Mouse (Mus musculus) thymus, adult 2 months (tissue): ENCODE results near the gene Ccl25. TPM values are rescaled to one million over a fixed set of nuclear protein-coding genes. Genes with fewer than 3 reads are reported as not detected.

ENCODE experiments used
- DNase-seq: peaks from one replicate; pipeline ENCODE4 v3.0.0; 2021
- H3K27ac ChIP-seq: fragments of 200-500 bp; 2 replicates; pipeline ENCODE4 v1.5.1; 2012; ENCODE audit warnings: low read length, control low read depth; ENCODE audit not compliant: control insufficient read depth, insufficient read depth
- H3K27me3 ChIP-seq: fragments of 200-500 bp; 2 replicates; pipeline ENCODE4 v1.6.1; 2012; ENCODE audit warnings: mild to moderate bottlenecking, low read length, moderate library complexity, mixed read lengths; ENCODE audit not compliant: control insufficient read depth, insufficient read depth
- H3K36me3 ChIP-seq: fragments of 200-500 bp; 2 replicates; pipeline ENCODE4 v1.6.1; 2012; ENCODE audit warnings: mild to moderate bottlenecking, low read length, moderate library complexity; ENCODE audit not compliant: control insufficient read depth, insufficient read depth
- H3K4me1 ChIP-seq: fragments of 200-500 bp; replicated peaks from 2 replicates; pipeline ENCODE4 v1.6.1; 2012; ENCODE audit warnings: low read length; ENCODE audit not compliant: control insufficient read depth, insufficient read depth
- H3K4me3 ChIP-seq: fragments of 200-500 bp; 2 replicates; pipeline ENCODE4 v1.5.1; 2012; ENCODE audit warnings: mild to moderate bottlenecking, low read length, control low read depth, moderate library complexity; ENCODE audit not compliant: control insufficient read depth, insufficient read depth
- CTCF ChIP-seq: fragments of 200-500 bp; IDR thresholded peaks from 2 replicates; pipeline ENCODE4 v1.5.1; 2012; ENCODE audit warnings: mild to moderate bottlenecking, control low read depth, low read length, moderate library complexity, borderline replicate concordance; ENCODE audit not compliant: control insufficient read depth, poor library complexity, insufficient read depth; ENCODE audit errors: extremely low read depth
- POLR2A ChIP-seq: fragments of 200-500 bp; IDR thresholded peaks from 2 replicates; pipeline ENCODE4 v1.6.1; 2012; ENCODE audit warnings: mild to moderate bottlenecking, low read length, control low read depth, moderate library complexity; ENCODE audit not compliant: control insufficient read depth, poor library complexity, insufficient read depth; ENCODE audit errors: extremely low read depth
- WGBS: fragments of 180-500 bp; shearing (Covaris S2); methylation state at CpG from one replicate; pipeline ENCODE4 v1.1.7; 2018; 5-methylcytosine and 5-hydroxymethylcytosine counted together
- polyA plus RNA-seq: library from polyadenylated mRNA; depleted of rRNA; stranded (reverse); fragments of >200 nt; gene quantifications from 2 replicates; pipeline ENCODE4 v1.2.3, GENCODE M21; 2012

The Ccl25 gene
- polyA plus RNA-seq, 1 experiment: 233 TPM

GRCm38 (mm10) chr8:4305838-4306237 lies 19.2 kb upstream of the Ccl25 start:
- no peaks in the 10 kb centered on the region for H3K27me3 ChIP-seq
- 51% methylated on average over 2 of the region's 2 CpGs for WGBS
- H3K4me3 ChIP-seq: no peak overlapping the region
- TF ChIP-seq POLR2A (no peak), CTCF (no peak)
- H3K4me1 ChIP-seq: no peaks in the 10 kb centered on the region
- H3K27ac ChIP-seq: no peak overlapping the region; the same call in 1 of the 2 replicates
- DNase-seq: no peak
- H3K36me3 ChIP-seq: peaks cover 79% of the 10 kb centered on the region

GRCm38 (mm10) chr8:4312104-4312503 lies 12.9 kb upstream of the Ccl25 start:
- Histone ChIP-seq H3K36me3 (peaks cover 41% of the 10 kb centered on the region), H3K4me3 (no peak overlapping the region), H3K27ac (no peak overlapping the region), H3K27me3 (no peaks in the 10 kb centered on the region), H3K4me1 (no peaks in the 10 kb centered on the region; the same call in 1 of the 2 replicates)
- no peak for DNase-seq
- TF ChIP-seq POLR2A: no peak
- no peak for TF ChIP-seq CTCF

- H3K4me3 ChIP-seq: no peak overlapping the region
- H3K36me3 ChIP-seq: peaks cover 31% of the 10 kb centered on the region
- H3K27me3 ChIP-seq: no peaks in the 10 kb centered on the region
- H3K4me1 ChIP-seq: no peaks in the 10 kb centered on the region; the same call in 1 of the 2 replicates
- H3K27ac ChIP-seq: no peak overlapping the region
- TF ChIP-seq CTCF: no peak
- TF ChIP-seq POLR2A: no peak
- WGBS: 25% methylated on average over 3 of the region's 3 CpGs
- DNase-seq: no peak
Measured at GRCm38 (mm10) chr8:4313254-4314124, 11.5 kb upstream of the Ccl25 start.

- Histone ChIP-seq H3K4me1 (no peaks in the 10 kb centered on the region; the same call in 1 of the 2 replicates), H3K4me3 (no peak overlapping the region)
Measured at GRCm38 (mm10) chr8:4314852-4315251, 10.2 kb upstream of the Ccl25 start.

GRCm38 (mm10) chr8:4318124-4318523 lies 6.9 kb upstream of the Ccl25 start:
- TF ChIP-seq POLR2A (no peak), CTCF (no peak)

More at GRCm38 (mm10) chr8:4314852-4315251, 10.2 kb upstream of the Ccl25 start:
- WGBS: 92% methylated on average over 3 of the region's 3 CpGs
- TF ChIP-seq POLR2A (no peak), CTCF (no peak)
- no peaks in the 10 kb centered on the region for H3K27me3 ChIP-seq
- DNase-seq: no peak
- H3K27ac ChIP-seq: no peak overlapping the region
- peaks cover 17% of the 10 kb centered on the region for H3K36me3 ChIP-seq

GRCm38 (mm10) chr8:4318796-4319572 lies 6.0 kb upstream of the Ccl25 start:
- no peak for DNase-seq
- TF ChIP-seq CTCF (no peak), POLR2A (no peak)
- Histone ChIP-seq H3K27ac (no peak overlapping the region), H3K4me3 (no peak overlapping the region), H3K27me3 (no peaks in the 10 kb centered on the region), H3K4me1 (peaks cover 8% of the 10 kb centered on the region), H3K36me3 (peaks cover 6% of the 10 kb centered on the region; the same call in 1 of the 2 replicates)
- WGBS: 49% methylated on average over 2 of the region's 2 CpGs

More at GRCm38 (mm10) chr8:4318124-4318523, 6.9 kb upstream of the Ccl25 start:
- no peak overlapping the region for H3K4me3 ChIP-seq
- no peaks in the 10 kb centered on the region for H3K27me3 ChIP-seq
- peaks cover 4% of the 10 kb centered on the region; the same call in 1 of the 2 replicates for H3K4me1 ChIP-seq
- DNase-seq: no peak
- WGBS: 95% methylated on average over 5 of the region's 5 CpGs
- no peak overlapping the region for H3K27ac ChIP-seq
- peaks cover 6% of the 10 kb centered on the region; the same call in 1 of the 2 replicates for H3K36me3 ChIP-seq
